Mouse (Mus musculus): ENCODE results near the gene Aspscr1. TPM values are rescaled to one million over a fixed set of nuclear protein-coding genes. Genes with fewer than 3 reads are reported as not detected.
A peak's percentile ranks its signal among the peaks of the same experiment; 100 is the strongest.

Aspscr1 gene
- total RNA-seq, 1 experiment from 2014 or later = 37.1 TPM

- no peak for ATAC-seq (replicated peaks in 1 of 2; ENCODE audit: insufficient read depth in 1 of 2, low FRiP score in 2 of 2, low TSS enrichment in 1 of 2, low read depth in 1 of 2, poor library complexity in 2 of 2, severe bottlenecking in 2 of 2)
Observed at GRCm38 (mm10) chr11:120703696-120704454, 31.1 kb downstream of the Aspscr1 start.

- ATAC-seq (replicated peaks in 1 of 2; ENCODE audit: insufficient read depth in 1 of 2, low FRiP score in 2 of 2, low TSS enrichment in 1 of 2, low read depth in 1 of 2, poor library complexity in 2 of 2, severe bottlenecking in 2 of 2) = no peak
Observed at GRCm38 (mm10) chr11:120704486-120705325, 31.9 kb downstream of the Aspscr1 start.

GRCm38 (mm10) chr11:120706120-120706519, 33.3 kb downstream of the Aspscr1 start:
- no peak for ATAC-seq (replicated peaks in 1 of 2; ENCODE audit: insufficient read depth in 1 of 2, low FRiP score in 2 of 2, low TSS enrichment in 1 of 2, low read depth in 1 of 2, poor library complexity in 2 of 2, severe bottlenecking in 2 of 2)

DNA sequence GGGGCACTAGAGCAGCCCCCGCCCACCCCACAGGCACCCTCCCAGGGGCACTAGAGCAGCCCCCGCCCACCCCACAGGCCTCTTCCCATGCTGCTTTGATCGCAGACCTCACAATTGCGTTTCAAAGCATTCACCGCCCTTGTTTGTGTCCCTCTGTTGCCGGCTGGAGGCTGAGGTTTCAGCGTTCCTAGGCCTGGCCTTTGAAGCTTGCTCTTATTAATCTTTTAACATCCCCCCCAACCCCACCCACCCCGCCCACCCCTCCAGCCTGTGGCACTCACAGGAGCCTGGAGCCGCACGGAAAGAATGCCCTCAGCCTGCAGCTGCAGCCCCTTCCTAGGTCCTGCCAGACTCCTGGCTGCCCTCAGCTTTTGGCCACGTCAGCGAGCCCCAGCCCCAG, 34.5 kb downstream of the Aspscr1 start:
- ATAC-seq (replicated peaks in 1 of 2; ENCODE audit: insufficient read depth in 1 of 2, low FRiP score in 2 of 2, low TSS enrichment in 1 of 2, low read depth in 1 of 2, poor library complexity in 2 of 2, severe bottlenecking in 2 of 2) = no peak

- no peak for ATAC-seq (replicated peaks in 1 of 2; ENCODE audit: insufficient read depth in 1 of 2, low FRiP score in 2 of 2, low TSS enrichment in 1 of 2, low read depth in 1 of 2, poor library complexity in 2 of 2, severe bottlenecking in 2 of 2)
Observed at GRCm38 (mm10) chr11:120707969-120708368, 35.2 kb downstream of the Aspscr1 start.

DNA sequence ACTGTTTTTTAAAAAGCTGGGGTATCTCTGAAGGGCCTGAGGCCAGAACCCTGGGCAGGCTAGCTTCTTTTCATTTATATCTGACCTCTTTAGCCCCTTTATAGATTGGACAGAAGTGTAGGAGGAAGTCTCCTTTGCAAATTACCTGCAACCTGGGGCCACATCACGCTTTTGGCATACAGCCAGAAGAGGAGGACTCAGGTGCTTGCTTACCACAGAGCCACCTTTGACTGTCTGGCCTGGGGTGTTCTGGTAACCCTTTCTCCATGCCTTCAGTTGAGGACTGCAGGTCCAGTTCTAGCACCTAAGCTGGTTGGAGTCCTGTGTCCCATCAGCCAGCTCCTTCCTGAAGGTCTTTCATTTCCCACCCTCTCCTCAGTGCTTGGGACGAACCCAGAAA, 36.8 kb downstream of the Aspscr1 start:
- no peak for ATAC-seq (replicated peaks in 1 of 2; ENCODE audit: insufficient read depth in 1 of 2, low FRiP score in 2 of 2, low TSS enrichment in 1 of 2, low read depth in 1 of 2, poor library complexity in 2 of 2, severe bottlenecking in 2 of 2)

DNA sequence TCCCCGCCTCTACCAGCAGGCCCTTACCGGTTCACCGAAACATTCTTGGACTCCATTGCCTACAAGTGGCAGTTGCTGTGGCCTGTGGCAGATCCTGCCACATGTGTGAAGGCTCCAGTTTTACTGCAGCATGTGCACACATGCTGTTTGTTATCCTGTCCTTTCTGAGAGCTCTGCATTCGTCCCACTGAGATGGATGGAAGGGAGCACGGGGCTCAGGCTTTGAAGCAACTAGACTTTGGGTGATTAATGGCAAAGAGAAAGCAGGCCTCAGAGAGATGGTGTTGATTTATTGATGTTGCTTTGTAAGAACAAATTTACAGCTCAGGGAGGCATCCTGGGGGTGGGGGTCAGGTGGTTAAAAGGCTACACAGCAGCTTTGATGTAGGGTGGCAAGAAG, 37.9 kb downstream of the Aspscr1 start:
- no peak for ATAC-seq (replicated peaks in 1 of 2; ENCODE audit: insufficient read depth in 1 of 2, low FRiP score in 2 of 2, low TSS enrichment in 1 of 2, low read depth in 1 of 2, poor library complexity in 2 of 2, severe bottlenecking in 2 of 2)

DNA sequence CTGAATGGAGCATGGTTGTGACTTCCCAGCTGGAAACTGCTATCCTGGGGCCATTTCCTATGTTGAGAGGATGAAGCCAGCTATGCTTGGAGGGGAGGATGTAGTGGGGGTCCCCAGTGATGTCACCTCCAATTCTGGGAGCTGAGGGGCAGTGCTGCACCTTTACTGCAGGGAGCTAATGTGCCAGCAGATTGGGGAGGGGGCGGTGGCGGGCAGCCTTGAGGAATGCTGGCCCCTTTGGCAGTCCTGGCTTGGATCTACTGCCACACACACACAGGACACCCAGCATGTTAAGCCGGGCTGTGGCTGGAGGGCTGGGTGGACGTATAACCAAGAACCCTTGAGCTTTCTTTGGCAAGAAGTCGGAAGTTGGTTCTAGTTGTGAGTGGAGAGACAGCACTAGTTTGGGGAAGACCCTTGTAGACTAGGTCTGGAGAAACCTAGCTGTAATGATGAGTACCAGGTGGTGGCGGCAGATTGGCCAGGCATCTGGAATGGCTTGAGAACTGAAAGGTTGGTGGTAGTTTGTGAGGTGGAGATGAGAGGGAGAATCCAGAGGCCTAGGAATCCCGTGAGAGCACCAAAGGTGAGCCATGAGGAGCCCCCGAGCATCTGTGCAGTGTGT, 39.3 kb downstream of the Aspscr1 start:
- no peak for ATAC-seq (replicated peaks in 1 of 2; ENCODE audit: insufficient read depth in 1 of 2, low FRiP score in 2 of 2, low TSS enrichment in 1 of 2, low read depth in 1 of 2, poor library complexity in 2 of 2, severe bottlenecking in 2 of 2)

GRCm38 (mm10) chr11:120712771-120713568, 40.2 kb downstream of the Aspscr1 start:
- ATAC-seq (replicated peaks in 1 of 2; ENCODE audit: insufficient read depth in 1 of 2, low FRiP score in 2 of 2, low TSS enrichment in 1 of 2, low read depth in 1 of 2, poor library complexity in 2 of 2, severe bottlenecking in 2 of 2) = peak; percentile 17 to 30; a peak in 2 of 4 replicates

DNA sequence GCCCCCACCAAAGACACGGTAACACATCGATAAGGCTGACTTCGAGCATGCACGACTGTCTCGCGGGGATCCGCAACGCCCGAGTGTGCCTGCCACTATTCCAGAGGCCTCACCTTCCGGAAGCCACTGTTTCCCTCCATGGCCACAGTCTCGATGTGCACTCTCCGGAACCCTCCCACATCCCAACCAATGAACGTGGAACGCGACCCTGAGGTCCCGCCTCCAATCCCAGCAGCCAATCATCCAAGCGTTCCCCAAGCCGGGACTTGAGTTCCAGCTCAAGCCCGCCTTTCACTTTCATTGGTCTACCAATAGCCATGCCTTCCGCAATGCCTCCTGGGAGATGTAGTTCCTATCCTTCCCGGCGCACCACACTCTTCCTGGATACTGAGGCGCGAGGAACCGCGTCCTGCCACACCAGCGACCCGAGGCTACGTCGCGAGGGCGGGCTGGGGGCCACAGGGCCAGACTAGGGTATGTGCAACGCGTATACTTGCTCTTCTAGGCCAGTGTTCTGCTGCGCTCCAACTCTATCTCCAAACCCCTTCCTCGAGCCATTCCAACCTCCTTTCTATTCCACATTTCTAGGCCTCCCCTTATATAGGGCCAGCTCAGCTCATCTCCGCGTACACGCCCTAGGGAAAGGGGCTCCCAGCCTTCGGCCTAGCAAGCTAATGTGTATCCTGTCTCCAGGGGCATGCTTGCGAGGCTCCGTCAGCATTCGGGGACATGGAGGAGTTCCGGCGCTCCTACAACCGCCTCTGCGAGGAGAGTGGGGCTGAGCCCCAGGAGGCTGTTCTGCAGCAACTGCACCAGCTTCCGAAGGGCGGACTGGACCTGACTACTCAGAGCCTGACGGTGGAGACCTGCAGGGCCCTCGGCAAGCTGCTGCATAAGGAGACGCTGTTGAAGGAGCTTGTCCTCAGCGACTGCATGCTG, 41.1 kb downstream of the Aspscr1 start, which contains the start of the genes Cenpx and Lrrc45:
Gene Cenpx, minus strand, starts transcription at position 159 of the 939 bp plus-strand sequence.
Gene Lrrc45, plus strand, starts transcription at position 346 of the 939 bp plus-strand sequence.
- peak; percentile 94 to 97 for ATAC-seq (replicated peaks in 1 of 2; ENCODE audit: insufficient read depth in 1 of 2, low FRiP score in 2 of 2, low TSS enrichment in 1 of 2, low read depth in 1 of 2, poor library complexity in 2 of 2, severe bottlenecking in 2 of 2)

DNA sequence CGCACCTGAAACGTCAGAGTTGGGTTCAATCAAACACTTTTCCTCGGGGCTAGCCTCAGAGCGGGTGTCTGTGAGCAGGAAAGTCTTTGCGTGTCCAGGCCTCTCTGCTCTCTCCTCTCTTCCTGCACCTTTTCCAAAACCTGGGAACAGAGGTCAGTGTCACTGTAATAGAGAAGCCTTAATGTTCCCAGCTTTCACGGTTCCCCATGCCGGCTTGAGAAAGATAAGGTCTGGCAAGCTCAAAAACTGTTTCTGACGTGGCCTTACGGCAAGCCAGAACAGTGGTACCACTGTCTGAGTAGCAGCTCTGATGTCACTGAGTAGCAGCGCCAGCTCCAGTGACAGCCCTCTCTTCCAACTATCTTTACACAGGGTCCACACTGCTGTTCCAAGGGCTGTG, 41.8 kb downstream of the Aspscr1 start:
- ATAC-seq (replicated peaks in 1 of 2; ENCODE audit: insufficient read depth in 1 of 2, low FRiP score in 2 of 2, low TSS enrichment in 1 of 2, low read depth in 1 of 2, poor library complexity in 2 of 2, severe bottlenecking in 2 of 2) = no peak

GRCm38 (mm10) chr11:120715131-120715530, 42.4 kb downstream of the Aspscr1 start:
- no peak for ATAC-seq (replicated peaks in 1 of 2; ENCODE audit: insufficient read depth in 1 of 2, low FRiP score in 2 of 2, low TSS enrichment in 1 of 2, low read depth in 1 of 2, poor library complexity in 2 of 2, severe bottlenecking in 2 of 2)

- ATAC-seq (replicated peaks in 1 of 2; ENCODE audit: insufficient read depth in 1 of 2, low FRiP score in 2 of 2, low TSS enrichment in 1 of 2, low read depth in 1 of 2, poor library complexity in 2 of 2, severe bottlenecking in 2 of 2) = no peak
Observed at GRCm38 (mm10) chr11:120719242-120719641, 46.5 kb downstream of the Aspscr1 start.

GRCm38 (mm10) chr11:120719841-120720376, 47.1 kb downstream of the Aspscr1 start:
- ATAC-seq (replicated peaks in 1 of 2; ENCODE audit: insufficient read depth in 1 of 2, low FRiP score in 2 of 2, low TSS enrichment in 1 of 2, low read depth in 1 of 2, poor library complexity in 2 of 2, severe bottlenecking in 2 of 2) = no peak

DNA sequence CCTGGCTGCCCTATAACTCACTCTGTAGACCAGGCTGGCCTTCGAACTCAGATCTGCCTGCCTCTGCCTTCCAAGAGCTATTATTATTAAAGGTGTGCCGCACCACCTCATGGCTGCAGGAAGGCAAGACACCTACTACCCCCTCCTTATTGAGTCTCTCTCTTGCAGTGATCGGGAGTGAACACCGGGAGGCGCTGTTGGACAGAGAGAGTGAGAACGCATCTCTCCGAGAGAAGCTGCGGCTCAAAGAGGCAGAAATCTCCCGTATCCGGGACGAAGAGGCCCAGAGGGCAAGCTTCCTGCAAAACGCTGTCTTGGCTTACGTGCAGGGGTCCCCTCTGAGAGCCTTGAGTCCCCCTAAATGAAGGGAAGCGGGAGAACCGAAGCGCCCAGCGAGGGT, 47.7 kb downstream of the Aspscr1 start:
- peak; percentile 68 to 85 for ATAC-seq (replicated peaks in 1 of 2; ENCODE audit: insufficient read depth in 1 of 2, low FRiP score in 2 of 2, low TSS enrichment in 1 of 2, low read depth in 1 of 2, poor library complexity in 2 of 2, severe bottlenecking in 2 of 2)
